Mouse (Mus musculus) MEL-GATA-1-ER (cell line): Measurements from ENCODE around the gene Npnt.
A peak's percentile ranks its signal among the peaks of the same experiment; 100 is the strongest.

ENCODE experiments used
- DNase-seq: peaks from one replicate; pipeline ENCODE4 v3.0.0-alpha.2; 2012; ENCODE audit warnings: low read depth; ENCODE audit errors: extremely low read depth

Gene Npnt

GRCm38 (mm10) chr3:132858849-132859248 is 91.2 kb downstream of the Npnt start:
- no peak for DNase-seq

DNA sequence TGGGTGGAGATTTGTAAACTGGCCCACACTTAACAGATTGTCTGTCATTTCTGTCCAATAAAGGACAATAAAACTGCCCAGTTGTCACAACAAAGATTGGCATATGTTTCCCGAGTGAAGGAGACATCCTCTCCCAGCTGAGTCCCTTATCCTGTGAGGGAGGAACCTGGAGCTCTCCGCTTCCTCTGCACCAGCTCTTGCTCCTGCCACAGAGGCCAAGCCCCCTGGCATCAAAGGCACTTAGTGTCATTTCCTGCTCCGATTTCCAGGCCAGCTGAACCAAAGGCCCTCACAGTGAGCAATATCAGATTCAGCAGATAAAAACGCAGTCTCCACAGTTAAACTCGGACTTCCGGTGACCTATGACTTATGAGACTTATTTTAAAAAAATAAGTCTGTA is 93.4 kb downstream of the Npnt start:
- DNase-seq, result no peak

GRCm38 (mm10) chr3:132855458-132856212 is 94.5 kb downstream of the Npnt start:
- peak; percentile 46 for DNase-seq

DNA sequence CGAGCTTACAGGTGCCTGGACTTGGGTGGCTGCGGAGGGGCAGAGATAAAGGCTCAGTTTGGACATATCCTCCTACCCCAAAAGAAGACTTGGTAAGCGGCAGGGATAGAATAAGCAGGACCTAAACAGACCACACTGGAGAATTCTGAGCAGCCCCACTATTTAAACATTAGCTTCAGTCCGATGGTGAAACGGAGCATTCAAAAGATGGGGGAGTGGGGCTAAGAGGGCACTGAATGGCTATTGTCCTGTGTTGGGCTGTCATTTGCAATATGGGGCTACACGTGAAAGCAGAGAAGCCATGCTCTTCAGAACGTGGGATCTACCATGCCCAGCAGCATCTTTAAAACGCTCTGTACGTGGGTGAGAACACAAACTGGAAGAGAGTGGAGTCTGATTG is 95.8 kb downstream of the Npnt start:
- no peak for DNase-seq

DNA sequence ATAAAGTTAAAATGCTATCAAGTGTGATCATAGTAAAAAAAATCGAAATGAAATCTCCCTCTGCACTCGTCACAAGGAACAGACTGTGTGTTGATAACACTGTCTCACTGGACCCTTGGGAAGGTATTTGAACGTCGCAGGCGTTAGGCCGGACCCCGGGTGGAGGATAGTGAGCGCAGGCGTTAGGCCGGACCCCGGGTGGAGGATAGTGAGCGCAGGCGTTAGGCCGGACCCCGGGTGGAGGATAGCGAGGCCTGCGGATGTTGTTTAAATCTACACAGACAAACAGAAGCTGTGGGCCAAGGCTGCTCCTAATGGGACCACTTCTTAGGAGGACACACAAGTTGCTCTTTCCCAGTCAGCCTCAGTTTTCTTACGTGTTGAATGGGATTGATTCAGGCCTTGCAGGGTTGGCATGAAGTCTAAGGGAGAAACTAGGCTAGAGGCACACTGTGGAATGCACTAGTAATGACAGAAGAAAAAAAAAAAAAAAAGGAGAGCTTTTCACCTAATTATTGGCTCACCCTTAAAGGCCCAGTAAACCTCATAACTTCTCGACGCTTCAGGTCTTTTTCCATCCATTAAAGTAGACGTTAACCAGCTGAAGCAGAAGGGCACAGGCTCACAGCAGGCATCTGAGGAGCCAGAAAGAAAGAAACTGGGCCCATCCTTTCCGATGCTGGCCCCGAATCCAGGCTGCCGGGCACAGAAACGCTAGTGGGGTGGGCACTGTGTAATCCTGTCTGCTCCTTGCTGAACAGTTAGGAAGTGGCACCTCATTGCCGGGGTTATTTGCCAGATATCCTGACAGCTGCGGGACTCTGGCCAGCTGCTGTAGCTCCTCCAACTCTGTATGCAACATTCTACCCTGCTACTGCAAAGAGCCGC is 98.0 kb downstream of the Npnt start:
- no peak for DNase-seq

- DNase-seq, result no peak
Observed at GRCm38 (mm10) chr3:132851417-132851816, 98.7 kb downstream of the Npnt start.

GRCm38 (mm10) chr3:132850431-132850830 is 99.7 kb downstream of the Npnt start:
- no peak for DNase-seq

DNA sequence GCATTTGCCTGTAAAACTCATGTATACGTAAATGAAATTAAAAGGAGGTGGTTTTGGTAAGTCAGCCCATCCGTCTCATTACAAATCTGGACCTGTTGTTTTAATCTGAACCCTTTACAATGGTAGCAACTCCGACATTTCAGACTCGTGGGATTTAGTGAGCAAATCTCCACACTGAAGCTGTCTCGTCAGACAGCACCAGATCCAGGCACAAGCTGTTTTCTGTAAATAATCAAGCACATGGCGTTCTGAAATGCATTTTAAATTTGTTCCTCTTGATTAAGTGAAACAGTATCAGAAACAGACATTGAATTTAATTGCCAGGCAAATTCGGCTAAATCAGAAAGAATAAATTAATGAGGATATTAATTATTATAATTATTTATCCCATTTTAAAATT is 100.4 kb downstream of the Npnt start:
- no peak for DNase-seq

- DNase-seq, result no peak
Observed at GRCm38 (mm10) chr3:132842676-132843075, 107.4 kb downstream of the Npnt start.

GRCm38 (mm10) chr3:132839516-132839915 is 110.6 kb downstream of the Npnt start:
- DNase-seq, result no peak

GRCm38 (mm10) chr3:132838656-132839417 is 111.3 kb downstream of the Npnt start:
- DNase-seq, result no peak

GRCm38 (mm10) chr3:132837134-132837533 is 113.0 kb downstream of the Npnt start:
- DNase-seq, result no peak

GRCm38 (mm10) chr3:132835118-132835794 is 114.8 kb downstream of the Npnt start:
- no peak for DNase-seq
